Mouse (Mus musculus) urinary bladder, adult 18-20 months (tissue): ENCODE results near the gene 6720489N17Rik.
"Not testable (repeated sequence)": the region's sequence is repeated elsewhere in the genome, so short reads cannot be mapped to it uniquely, and the experiment has no call there.

Experiments
- DNase-seq, 2 experiments: peaks; one replicate each; pipeline ENCODE4 v3.0.0; 2022; ENCODE audit warnings: low spot score in 2 of 2, mixed read lengths in 2 of 2

Gene 6720489N17Rik

GRCm38 (mm10) chr13:62623577-62624276 is at the start of gene 6720489N17Rik:
Gene 6720489N17Rik, minus strand, starts transcription at chr13:62624182.
- DNase-seq = peak; percentile 45 to 66

DNA sequence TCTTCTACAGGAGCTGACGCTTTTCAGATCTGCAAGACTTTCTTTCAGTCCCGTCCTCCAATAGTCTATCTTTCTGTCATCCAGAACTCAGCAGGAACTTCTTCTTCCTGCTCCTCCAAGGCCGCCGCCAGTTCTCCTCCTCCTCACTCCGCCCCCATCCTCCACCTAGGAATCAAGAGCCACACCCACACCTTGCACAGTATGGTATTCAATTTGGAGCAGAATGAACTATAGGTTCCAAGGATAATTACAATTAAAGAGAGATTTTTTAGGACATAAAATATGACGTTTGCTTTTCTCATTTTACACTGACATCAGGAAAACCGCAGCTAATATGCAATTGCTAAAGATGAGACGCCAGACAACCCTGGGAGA is 29.4 kb upstream of the 6720489N17Rik start:
- DNase-seq = no peak

DNA sequence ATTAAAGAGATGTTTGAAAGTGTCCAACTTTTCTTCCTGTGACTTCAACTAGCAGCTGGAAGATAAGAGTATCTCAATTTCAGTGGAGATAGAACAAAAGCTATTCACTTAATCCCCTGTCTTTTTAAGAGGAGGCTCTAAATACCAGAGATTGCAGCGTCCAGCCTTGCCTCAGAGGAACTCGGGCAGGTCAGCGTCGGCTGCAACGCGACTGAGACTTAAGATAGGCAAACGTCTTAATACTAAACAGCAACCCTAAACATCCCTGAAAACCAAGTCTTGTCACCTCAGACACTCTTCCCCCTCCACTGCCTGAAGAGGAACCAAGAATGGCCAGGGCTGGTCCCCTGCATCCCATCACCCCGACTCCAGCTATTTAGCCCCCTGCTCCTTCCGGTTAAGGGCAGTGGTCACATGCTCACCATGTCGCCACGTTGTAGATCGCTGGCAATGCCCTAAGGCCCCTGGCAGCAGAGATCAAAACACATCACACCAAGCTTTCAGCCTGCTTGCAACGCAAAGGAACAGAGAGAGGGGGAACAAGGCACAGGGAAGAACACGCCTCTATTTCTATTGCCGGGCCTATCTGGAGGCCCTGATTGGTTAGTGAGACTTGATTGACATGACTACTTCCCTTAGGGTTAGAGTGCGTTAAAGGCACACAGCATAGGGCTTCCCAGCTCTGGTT is 28.8 kb upstream of the 6720489N17Rik start:
- DNase-seq = peak; percentile 44 to 53

DNA sequence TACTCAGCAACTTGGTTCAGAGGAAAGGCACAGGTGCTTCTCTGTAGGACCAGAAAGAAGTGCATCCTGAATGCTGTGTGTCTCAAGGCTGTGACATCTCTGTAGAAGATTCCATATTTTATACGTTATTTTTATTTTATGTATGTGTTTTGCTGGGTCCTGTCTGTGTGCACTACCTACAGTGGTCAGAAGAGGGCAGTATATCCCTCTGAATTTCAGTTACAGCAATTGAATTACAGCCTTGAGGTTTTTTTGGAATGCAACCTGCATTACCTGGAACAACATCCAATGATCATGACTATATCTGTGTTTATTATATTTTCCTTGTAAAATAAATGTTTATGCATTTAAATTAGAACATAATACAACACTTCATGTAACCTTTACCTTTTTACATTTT is 3.1 kb upstream of the 6720489N17Rik start:
- not testable (repeated sequence) for DNase-seq

- not testable (repeated sequence) for DNase-seq
Measured at GRCm38 (mm10) chr13:62624277-62624665, 289 bp upstream of the 6720489N17Rik start.

DNA sequence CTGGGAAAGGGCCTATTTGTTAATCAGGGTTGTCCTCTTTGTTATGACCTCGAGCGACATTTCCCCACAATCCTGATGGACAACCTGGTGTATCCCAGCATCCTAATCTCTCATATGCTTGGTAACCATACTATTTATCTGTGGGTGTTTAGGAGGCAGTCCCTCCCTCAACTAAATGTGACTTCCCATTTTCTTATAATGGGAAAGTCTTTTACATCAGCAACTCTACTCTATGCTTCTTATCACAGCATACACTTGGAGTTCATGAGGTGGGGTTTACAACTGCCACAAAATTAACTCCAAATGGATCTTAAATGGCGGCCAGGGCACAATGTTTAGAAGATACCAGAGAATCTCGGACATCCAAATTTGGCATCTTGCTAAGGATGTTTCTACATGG is 6.5 kb downstream of the 6720489N17Rik start:
- not testable (repeated sequence) for DNase-seq

DNA sequence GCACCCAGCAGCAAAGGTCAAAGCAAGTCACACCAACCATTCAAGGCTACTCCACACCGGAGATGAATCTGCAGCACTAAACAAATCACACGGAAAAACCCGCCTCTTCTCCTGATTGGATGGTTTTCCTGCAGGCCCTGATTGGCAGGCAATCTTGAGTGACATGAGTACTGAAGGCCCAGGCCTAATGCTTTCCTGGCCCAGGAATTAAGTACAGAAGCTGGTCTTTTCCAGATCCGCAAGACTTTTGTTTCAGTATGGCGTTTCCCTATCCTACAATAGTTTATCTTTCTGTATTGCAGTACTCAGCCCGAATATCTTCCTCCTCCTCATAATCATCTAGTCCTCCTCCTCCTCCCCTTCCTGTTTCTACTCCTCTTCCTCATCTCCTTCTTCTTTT is 52.9 kb downstream of the 6720489N17Rik start, which contains the start of gene Zfp934:
Zfp934 (minus strand) TSS at position 101 of the 400 bp plus-strand sequence.
- DNase-seq = not testable (repeated sequence)

GRCm38 (mm10) chr13:62561696-62562095 is 62.3 kb downstream of the 6720489N17Rik start:
- DNase-seq = peak in 1 of 2 experiments; percentile 0

GRCm38 (mm10) chr13:62558189-62559110 is 65.5 kb downstream of the 6720489N17Rik start, which contains the start of gene Zfp935:
Gene Zfp935, minus strand, starts transcription at chr13:62558511.
- DNase-seq = peak; percentile 71 to 75
